8 mouse cellular contexts compared by ENCODE assay signal in the genomic region with DNA sequence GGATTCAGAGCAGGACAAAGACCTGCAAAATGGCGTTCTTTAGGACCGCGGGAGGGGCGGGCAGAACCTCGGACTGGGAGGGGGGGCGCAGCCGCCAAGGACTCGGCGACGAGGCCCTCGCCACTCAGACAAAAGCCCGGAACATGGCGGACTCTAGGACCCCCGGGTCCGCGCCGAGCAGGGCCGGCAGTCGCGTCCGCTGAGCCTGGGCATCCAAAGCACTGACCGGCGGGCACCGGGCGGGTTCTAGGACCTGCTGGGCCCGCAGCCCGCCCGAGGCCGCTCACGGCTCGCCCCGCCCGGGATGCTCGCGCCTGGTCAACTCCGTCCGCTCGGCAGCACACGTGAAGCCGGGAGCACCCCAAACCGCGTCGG. TPM values are rescaled to one million over a fixed set of nuclear protein-coding genes. Genes with fewer than 3 reads are reported as not detected.
DNase-seq lines count a peak whose midpoint lies in the region; ATAC-seq and TF ChIP-seq lines count a peak whose summit lies in the region.

No protein-coding gene starts in this region.

- peak overlapping the region; percentile 98 for H3K27ac ChIP-seq in hindbrain, embryonic 10.5 days
- H3K27ac ChIP-seq in lung, embryonic 16.5 days (ENCODE audit: low read length) = peak overlapping the region; percentile 99
- peak overlapping the region; percentile 82 for H3K27ac ChIP-seq in thymus, adult 2 months (ENCODE audit: control insufficient read depth, insufficient read depth, low read length)

- peaks cover 65% of the 10 kb centered on the region for H3K36me3 ChIP-seq in hindbrain, embryonic 10.5 days
- peaks cover 22% of the 10 kb centered on the region for H3K36me3 ChIP-seq in lung, embryonic 16.5 days (ENCODE audit: control insufficient read depth, insufficient read depth, low read length)
- peaks cover 18% of the 10 kb centered on the region for H3K36me3 ChIP-seq in thymus, adult 2 months (ENCODE audit: control insufficient read depth, insufficient read depth, low read length)

- no peaks in the 10 kb centered on the region for H3K9me3 ChIP-seq in hindbrain, embryonic 10.5 days
- H3K9me3 ChIP-seq in lung, embryonic 16.5 days (ENCODE audit: control insufficient read depth, low read length) = no peaks in the 10 kb centered on the region

- WGBS in hindbrain, embryonic 10.5 days = under 1% methylated on average over 40 of the region's 43 CpGs
- WGBS in lung, embryonic 16.5 days = 0% methylated on average over 22 of the region's 43 CpGs
- 0% methylated on average over 43 of the region's 43 CpGs for WGBS in thymus, adult 2 months

- no peak for TF ChIP-seq POLR2A in thymus, adult 2 months (IDR thresholded peaks at IDR 0.05; ENCODE audit: control insufficient read depth, extremely low read depth, insufficient read depth, low read length, poor library complexity)

- no peaks in the 10 kb centered on the region for H3K27me3 ChIP-seq in hindbrain, embryonic 10.5 days (ENCODE audit: insufficient read depth, poor library complexity, severe bottlenecking)
- H3K27me3 ChIP-seq in lung, embryonic 16.5 days (ENCODE audit: control insufficient read depth, insufficient read depth, low read depth, low read length) = no peaks in the 10 kb centered on the region
- H3K27me3 ChIP-seq in thymus, adult 2 months (ENCODE audit: control insufficient read depth, insufficient read depth, low read length) = no peaks in the 10 kb centered on the region

- peak; percentile 98 for DNase-seq in Muller cell, postnatal 12 days (ENCODE audit: inconsistent ontology term)
- peak; percentile 95 for DNase-seq in cerebellum, adult 9-10 months
- peak; percentile 99 for DNase-seq in hindbrain, embryonic 10.5 days (ENCODE audit: low spot score)
- peak; percentile 61 for DNase-seq in layer of hippocampus, adult 9-10 months (ENCODE audit: low spot score)
- peak; percentile 92 for DNase-seq in ovary, adult 18-20 months (ENCODE audit: low spot score)
- peak; percentile 92 for DNase-seq in thymus, adult 2 months

- H3K9ac ChIP-seq in lung, embryonic 16.5 days (ENCODE audit: low read length) = peak overlapping the region; percentile 99

- H3K4me1 ChIP-seq in hindbrain, embryonic 10.5 days (replicated peaks) = peaks cover 30% of the 10 kb centered on the region
- peaks cover 26% of the 10 kb centered on the region for H3K4me1 ChIP-seq in lung, embryonic 16.5 days (replicated peaks; ENCODE audit: control insufficient read depth, insufficient read depth, low read length)
- peaks cover 6% of the 10 kb centered on the region for H3K4me1 ChIP-seq in thymus, adult 2 months (replicated peaks; ENCODE audit: control insufficient read depth, insufficient read depth, low read length)

- peak overlapping the region; percentile 85 for H3K4me3 ChIP-seq in hindbrain, embryonic 10.5 days
- H3K4me3 ChIP-seq in lung, embryonic 16.5 days (ENCODE audit: low read length) = peak overlapping the region; percentile 98
- peak overlapping the region; percentile 89 for H3K4me3 ChIP-seq in thymus, adult 2 months (ENCODE audit: control insufficient read depth, insufficient read depth, low read length)

- TF ChIP-seq CTCF in thymus, adult 2 months (IDR thresholded peaks at IDR 0.05; ENCODE audit: borderline replicate concordance, control insufficient read depth, extremely low read depth, insufficient read depth, low read length, poor library complexity) = 0 out of 2 replicates have a peak, but pooled peaks have one; percentile 18

- peak overlapping the region; percentile 85 for H3K4me2 ChIP-seq in lung, embryonic 16.5 days (ENCODE audit: low read depth, low read length)

- ATAC-seq in frontal cortex, adult (ENCODE audit: low TSS enrichment) = peak; percentile 81
- peak; percentile 95 for ATAC-seq in lung, embryonic 16.5 days (ENCODE audit: low read depth)

RNA-seq across cellular contexts. Expression of gene Zfp646, which starts 0.4 kb away (rescaled TPM):
- polyA plus RNA-seq in hindbrain, embryonic 10.5 days (2016; fragmentation: Nextera tagmentation; extraction: Ambion mirVana) = 19.0 and 19.2 TPM in 2 replicates
- polyA plus RNA-seq in lung, embryonic 16.5 days (2015; fragmentation: Nextera tagmentation; extraction: Ambion mirVana) = 11.2 and 11.3 TPM in 2 replicates
- polyA plus RNA-seq in thymus, adult 2 months (2012; rRNA removed) = 61.3 and 64.2 TPM in 2 replicates

RNA-seq across cellular contexts. Expression of gene Zfp668, which starts 1.0 kb away (rescaled TPM):
- 41.4 and 42.3 TPM in 2 replicates for polyA plus RNA-seq in hindbrain, embryonic 10.5 days (2016; fragmentation: Nextera tagmentation; extraction: Ambion mirVana)
- polyA plus RNA-seq in lung, embryonic 16.5 days (2015; fragmentation: Nextera tagmentation; extraction: Ambion mirVana) = 15.0 and 17.5 TPM in 2 replicates
- 23.9 and 34.9 TPM in 2 replicates for polyA plus RNA-seq in thymus, adult 2 months (2012; rRNA removed)

RNA-seq across cellular contexts. Expression of gene Prss53, which starts 15.2 kb away (rescaled TPM):
- polyA plus RNA-seq in hindbrain, embryonic 10.5 days (2016; fragmentation: Nextera tagmentation; extraction: Ambion mirVana) = 0.51 and 1.1 TPM in 2 replicates
- polyA plus RNA-seq in lung, embryonic 16.5 days (2015; fragmentation: Nextera tagmentation; extraction: Ambion mirVana) = 1.1 and 2.0 TPM in 2 replicates
- 2.0 and 2.5 TPM in 2 replicates for polyA plus RNA-seq in thymus, adult 2 months (2012; rRNA removed)

RNA-seq across cellular contexts. Expression of gene Gm21974, which starts 19.6 kb away (rescaled TPM):
- polyA plus RNA-seq in hindbrain, embryonic 10.5 days (2016; fragmentation: Nextera tagmentation; extraction: Ambion mirVana) = not detected in 2 replicates
- polyA plus RNA-seq in lung, embryonic 16.5 days (2015; fragmentation: Nextera tagmentation; extraction: Ambion mirVana) = not detected in 2 replicates
- not detected in 2 replicates for polyA plus RNA-seq in thymus, adult 2 months (2012; rRNA removed)

RNA-seq across cellular contexts. Expression of gene Vkorc1, which starts 19.8 kb away (rescaled TPM):
- 49.7 and 54.7 TPM in 2 replicates for polyA plus RNA-seq in hindbrain, embryonic 10.5 days (2016; fragmentation: Nextera tagmentation; extraction: Ambion mirVana)
- polyA plus RNA-seq in lung, embryonic 16.5 days (2015; fragmentation: Nextera tagmentation; extraction: Ambion mirVana) = 159 and 162 TPM in 2 replicates
- polyA plus RNA-seq in thymus, adult 2 months (2012; rRNA removed) = 56.9 and 75.1 TPM in 2 replicates

Comparison
In these comparisons a context has a peak if more than half of its experiments do, and no peak if none do; other contexts are left out.
1. Peak in every context shown above with its lines: DNase-seq, ATAC-seq, H3K4me3 ChIP-seq and H3K27ac ChIP-seq.